Mouse (Mus musculus): ENCODE data around the gene Fgfr2. TPM values are rescaled to one million over a fixed set of nuclear protein-coding genes. Genes with fewer than 3 reads are reported as not detected.

Fgfr2 gene
- polyA plus RNA-seq, 1 experiment from 2014 or later, result 67.0 TPM

GRCm38 (mm10) chr7:130896064-130896463 lies 2227.1 kb downstream of the Fgfr2 start:
- Histone ChIP-seq H3K27me3 (replicated peaks) (no peaks in the 10 kb centered on the region), H3K4me2 (replicated peaks) (no peak overlapping the region), H3K4me3 (replicated peaks) (no peak overlapping the region), H3K36me3 (no peaks in the 10 kb centered on the region), H3K4me1 (replicated peaks) (no peaks in the 10 kb centered on the region), H3K9me3 (no peaks in the 10 kb centered on the region), H3K27ac (no peak overlapping the region), H3K9ac (no peak overlapping the region)
- 75% methylated on average over 3 of the region's 3 CpGs for WGBS
- no peak for ATAC-seq

- no peak overlapping the region for H3K4me3 ChIP-seq (replicated peaks)
- no peaks in the 10 kb centered on the region for H3K36me3 ChIP-seq
- no peaks in the 10 kb centered on the region for H3K27me3 ChIP-seq (replicated peaks)
- no peak overlapping the region for H3K27ac ChIP-seq
- WGBS, result 89% methylated on average over 2 of the region's 2 CpGs
- ATAC-seq, result no peak
- no peaks in the 10 kb centered on the region for H3K9me3 ChIP-seq
- no peaks in the 10 kb centered on the region for H3K4me1 ChIP-seq (replicated peaks)
- H3K4me2 ChIP-seq (replicated peaks), result no peak overlapping the region
- H3K9ac ChIP-seq, result no peak overlapping the region
These were observed 2227.6 kb downstream of the Fgfr2 start for GRCm38 (mm10) chr7:130895618-130895945.

- Histone ChIP-seq H3K9me3 (no peaks in the 10 kb centered on the region), H3K4me2 (replicated peaks) (no peak overlapping the region), H3K36me3 (no peaks in the 10 kb centered on the region), H3K27ac (no peak overlapping the region), H3K4me1 (replicated peaks) (no peaks in the 10 kb centered on the region), H3K27me3 (replicated peaks) (no peaks in the 10 kb centered on the region), H3K9ac (no peak overlapping the region), H3K4me3 (replicated peaks) (no peak overlapping the region)
- ATAC-seq, result no peak
- 74% methylated on average over 9 of the region's 9 CpGs for WGBS
These were observed 2228.1 kb downstream of the Fgfr2 start for GRCm38 (mm10) chr7:130894931-130895617.

- Histone ChIP-seq H3K4me1 (replicated peaks) (no peaks in the 10 kb centered on the region), H3K9ac (no peak overlapping the region), H3K4me3 (replicated peaks) (no peak overlapping the region), H3K4me2 (replicated peaks) (no peak overlapping the region), H3K27me3 (replicated peaks) (no peaks in the 10 kb centered on the region), H3K36me3 (no peaks in the 10 kb centered on the region), H3K9me3 (no peaks in the 10 kb centered on the region), H3K27ac (no peak overlapping the region)
- WGBS, result 78% methylated on average over 6 of the region's 6 CpGs
- ATAC-seq, result no peak
These were observed 2230.2 kb downstream of the Fgfr2 start for GRCm38 (mm10) chr7:130892973-130893372.

- Histone ChIP-seq H3K4me2 (replicated peaks) (no peak overlapping the region), H3K9ac (no peak overlapping the region), H3K4me1 (replicated peaks) (no peaks in the 10 kb centered on the region), H3K9me3 (no peaks in the 10 kb centered on the region), H3K4me3 (replicated peaks) (no peak overlapping the region), H3K36me3 (no peaks in the 10 kb centered on the region), H3K27ac (no peak overlapping the region), H3K27me3 (replicated peaks) (no peaks in the 10 kb centered on the region)
- 32% methylated on average over 2 of the region's 2 CpGs for WGBS
- no peak for ATAC-seq
These were observed 2232.3 kb downstream of the Fgfr2 start for GRCm38 (mm10) chr7:130890871-130891270.

GRCm38 (mm10) chr7:130887946-130888345 lies 2235.2 kb downstream of the Fgfr2 start:
- Histone ChIP-seq H3K27ac (no peak overlapping the region), H3K9ac (no peak overlapping the region), H3K27me3 (replicated peaks) (no peaks in the 10 kb centered on the region), H3K4me3 (replicated peaks) (no peak overlapping the region), H3K9me3 (no peaks in the 10 kb centered on the region), H3K4me2 (replicated peaks) (no peak overlapping the region), H3K36me3 (no peaks in the 10 kb centered on the region), H3K4me1 (replicated peaks) (no peaks in the 10 kb centered on the region)
- 50% methylated on average over 3 of the region's 3 CpGs for WGBS
- ATAC-seq, result no peak

- 78% methylated on average over 3 of the region's 3 CpGs for WGBS
- Histone ChIP-seq H3K9me3 (no peaks in the 10 kb centered on the region), H3K9ac (no peak overlapping the region), H3K4me3 (replicated peaks) (no peak overlapping the region), H3K36me3 (no peaks in the 10 kb centered on the region), H3K27ac (no peak overlapping the region), H3K4me2 (replicated peaks) (no peak overlapping the region), H3K4me1 (replicated peaks) (no peaks in the 10 kb centered on the region), H3K27me3 (replicated peaks) (no peaks in the 10 kb centered on the region)
- ATAC-seq, result no peak
These were observed 2236.9 kb downstream of the Fgfr2 start for GRCm38 (mm10) chr7:130886246-130886645.

GRCm38 (mm10) chr7:130884161-130884560 lies 2239.0 kb downstream of the Fgfr2 start:
- 96% methylated on average over 2 of the region's 2 CpGs for WGBS

GRCm38 (mm10) chr7:130867256-130867655 lies 2255.9 kb downstream of the Fgfr2 start:
- H3K4me3 ChIP-seq (replicated peaks), result no peak overlapping the region
- H3K4me2 ChIP-seq (replicated peaks), result peak overlapping the region; percentile 41
- H3K27ac ChIP-seq, result no peak overlapping the region
- ATAC-seq, result no peak
- WGBS, result 57% methylated on average over 3 of the region's 3 CpGs
- no peaks in the 10 kb centered on the region for H3K9me3 ChIP-seq
- no peak overlapping the region for H3K9ac ChIP-seq
- no peaks in the 10 kb centered on the region for H3K4me1 ChIP-seq (replicated peaks)
- H3K36me3 ChIP-seq, result no peaks in the 10 kb centered on the region
- no peaks in the 10 kb centered on the region for H3K27me3 ChIP-seq (replicated peaks)

More at GRCm38 (mm10) chr7:130884161-130884560, 2239.0 kb downstream of the Fgfr2 start:
- ATAC-seq, result no peak
- H3K9me3 ChIP-seq, result no peaks in the 10 kb centered on the region
- no peak overlapping the region for H3K4me2 ChIP-seq (replicated peaks)
- no peaks in the 10 kb centered on the region for H3K36me3 ChIP-seq
- H3K4me3 ChIP-seq (replicated peaks), result no peak overlapping the region
- H3K27me3 ChIP-seq (replicated peaks), result no peaks in the 10 kb centered on the region
- H3K27ac ChIP-seq, result no peak overlapping the region
- no peaks in the 10 kb centered on the region for H3K4me1 ChIP-seq (replicated peaks)
- H3K9ac ChIP-seq, result no peak overlapping the region

GRCm38 (mm10) chr7:130866640-130867039 lies 2256.5 kb downstream of the Fgfr2 start:
- Histone ChIP-seq H3K27me3 (replicated peaks) (no peaks in the 10 kb centered on the region), H3K4me3 (replicated peaks) (peak overlapping the region; percentile 91), H3K9ac (peak overlapping the region; percentile 89), H3K27ac (peak overlapping the region; percentile 71; the same call in 1 of the 2 replicates), H3K4me1 (replicated peaks) (no peaks in the 10 kb centered on the region), H3K9me3 (no peaks in the 10 kb centered on the region), H3K36me3 (no peaks in the 10 kb centered on the region), H3K4me2 (replicated peaks) (peak overlapping the region; percentile 66)
- no peak for ATAC-seq
- 2% methylated on average over 13 of the region's 13 CpGs for WGBS

GRCm38 (mm10) chr7:130865613-130866591 lies 2257.2 kb downstream of the Fgfr2 start, which contains the start of gene Plekha1:
Gene Plekha1 (plus strand): TSS chr7:130865756.
- peak within 1 kb of the TSS; percentile 89 for H3K9ac ChIP-seq
- peak within 1 kb of the TSS; percentile 71 for H3K27ac ChIP-seq
- under 1% methylated on average over 114 of the region's 114 CpGs for WGBS
- peak within 1 kb of the TSS; percentile 66 for H3K4me2 ChIP-seq (replicated peaks)
- peak within 1 kb of the TSS; percentile 91 for H3K4me3 ChIP-seq (replicated peaks)
- no peaks in the 10 kb centered on the region for H3K36me3 ChIP-seq
- H3K9me3 ChIP-seq, result no peaks in the 10 kb centered on the region
- no peaks in the 10 kb centered on the region for H3K27me3 ChIP-seq (replicated peaks)
- no peaks in the 10 kb centered on the region for H3K4me1 ChIP-seq (replicated peaks)
- peak; percentile 99 for ATAC-seq

GRCm38 (mm10) chr7:130864711-130865110 lies 2258.4 kb downstream of the Fgfr2 start:
- no peak for ATAC-seq
- Histone ChIP-seq H3K4me3 (replicated peaks) (no peak overlapping the region), H3K9ac (no peak overlapping the region), H3K4me1 (replicated peaks) (no peaks in the 10 kb centered on the region), H3K27ac (no peak overlapping the region), H3K9me3 (no peaks in the 10 kb centered on the region), H3K36me3 (no peaks in the 10 kb centered on the region), H3K27me3 (replicated peaks) (no peaks in the 10 kb centered on the region), H3K4me2 (replicated peaks) (no peak overlapping the region)
- 80% methylated on average over 7 of the region's 7 CpGs for WGBS
